Mouse (Mus musculus) yolk sac, embryonic 10.5 days (tissue): ENCODE results near the gene Fscn1.

Experiments used
- DNase-seq: peaks from one replicate; pipeline ENCODE4 v3.0.0-alpha.2; 2017; ENCODE audit warnings: low spot score

Fscn1 gene

GRCm38 (mm10) chr5:142935642-142936335 is 24.4 kb upstream of the Fscn1 start:
- peak; percentile 84 for DNase-seq

DNA sequence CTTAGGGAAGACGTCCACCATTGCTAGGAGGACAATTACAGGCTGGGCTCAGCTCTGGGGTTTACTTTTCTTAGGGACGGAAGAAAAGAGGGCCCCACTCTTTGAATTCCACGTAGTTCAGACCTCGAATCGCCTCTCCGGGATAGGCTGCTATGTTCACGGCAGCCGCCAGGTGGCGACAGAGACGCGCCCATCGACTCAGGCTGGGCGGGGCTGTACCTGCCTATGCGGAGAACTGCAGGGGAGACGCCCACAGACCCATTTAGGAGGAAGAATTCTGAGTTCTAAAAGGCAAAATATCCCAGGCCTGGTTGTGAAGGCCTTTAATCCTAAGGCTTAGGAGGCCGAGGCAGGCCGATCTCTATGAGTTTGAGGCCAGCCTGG is 23.8 kb upstream of the Fscn1 start:
- peak; percentile 82 for DNase-seq

DNA sequence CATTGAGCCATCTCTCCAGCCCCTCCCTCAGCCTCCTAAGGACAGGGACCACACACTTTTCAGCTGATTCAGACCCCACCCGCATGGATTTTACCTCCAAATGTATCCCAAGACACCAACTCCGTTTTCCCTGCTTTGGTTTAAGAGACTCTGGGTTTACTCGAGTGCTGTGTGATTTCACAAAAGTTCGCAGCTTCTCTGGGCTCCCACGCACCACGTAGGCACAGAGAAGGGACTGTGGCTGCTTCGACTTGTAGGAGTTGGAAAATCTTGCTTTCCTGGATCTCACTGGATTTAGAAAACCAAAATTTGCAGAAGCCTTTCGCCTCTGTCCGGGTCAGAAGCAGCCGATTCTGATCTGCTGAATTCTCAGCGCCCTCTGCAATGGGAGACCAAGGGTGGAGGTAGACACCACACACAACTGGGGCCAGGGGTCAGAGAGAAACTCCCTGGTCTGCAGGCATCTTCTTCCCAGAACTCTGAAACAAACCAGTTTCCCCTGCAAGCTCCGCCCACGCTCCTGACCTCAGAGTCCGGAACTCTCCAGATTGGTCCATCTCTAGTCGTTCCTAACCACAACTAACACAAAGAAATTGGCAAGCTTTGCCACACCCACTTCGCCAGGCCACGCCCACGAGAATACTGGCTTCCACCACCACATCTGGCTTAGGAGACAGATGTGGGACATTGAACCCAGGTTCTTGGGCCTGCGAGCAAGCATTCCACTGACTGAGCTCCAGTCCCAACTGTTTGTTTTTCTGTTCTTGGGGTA is 22.0 kb upstream of the Fscn1 start:
- DNase-seq: peak; percentile 64

- DNase-seq: no peak
Observed at GRCm38 (mm10) chr5:142940393-142940792, 19.8 kb upstream of the Fscn1 start.

- DNase-seq: no peak
Observed at GRCm38 (mm10) chr5:142944979-142945682, 15.0 kb upstream of the Fscn1 start.

- peak; percentile 69 for DNase-seq
Observed at GRCm38 (mm10) chr5:142947460-142947859, 12.7 kb upstream of the Fscn1 start.

DNA sequence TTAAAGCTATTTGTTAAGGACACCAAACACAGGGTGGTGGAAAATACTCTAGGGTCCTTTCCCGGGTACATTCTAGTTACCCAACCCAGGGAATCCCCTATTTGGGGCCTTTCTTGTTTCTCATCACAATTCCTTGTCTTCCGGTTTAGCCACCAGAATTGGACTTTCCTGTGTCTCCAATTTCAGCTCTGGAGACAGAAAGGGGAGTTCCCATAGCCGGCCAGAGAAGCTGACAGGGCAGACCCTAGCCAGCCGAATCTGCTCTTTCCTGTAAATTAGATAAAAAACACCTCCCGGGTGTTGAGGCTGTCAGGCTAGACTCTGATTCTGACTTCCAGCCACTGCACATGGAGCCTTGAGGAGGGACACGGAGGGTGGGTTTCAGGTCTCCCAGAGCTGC is 10.6 kb upstream of the Fscn1 start:
- no peak for DNase-seq

DNA sequence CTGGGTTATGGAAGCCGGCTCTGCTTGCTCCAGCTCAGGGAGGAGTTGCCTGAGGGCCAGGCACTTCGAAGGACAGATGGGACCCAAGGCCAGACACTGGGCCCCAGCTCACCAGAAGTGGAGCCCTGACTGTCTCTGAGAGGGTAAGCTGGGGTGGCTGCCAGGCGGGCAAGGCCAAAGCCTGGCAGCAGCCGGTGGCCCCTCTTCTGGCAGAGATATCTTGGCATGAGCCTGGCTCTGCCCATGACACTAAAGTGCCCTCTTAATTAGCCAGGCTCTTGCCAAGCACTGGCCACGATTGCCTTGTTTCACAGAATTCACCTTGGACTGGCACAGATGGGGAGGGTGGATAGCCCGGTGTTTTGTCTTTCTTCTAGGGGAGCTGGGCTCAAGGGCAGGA is 9.7 kb upstream of the Fscn1 start:
- no peak for DNase-seq

- DNase-seq: no peak
Observed at GRCm38 (mm10) chr5:142953641-142954040, 6.5 kb upstream of the Fscn1 start.

- no peak for DNase-seq
Observed at GRCm38 (mm10) chr5:142956956-142957703, 3.0 kb upstream of the Fscn1 start.

DNA sequence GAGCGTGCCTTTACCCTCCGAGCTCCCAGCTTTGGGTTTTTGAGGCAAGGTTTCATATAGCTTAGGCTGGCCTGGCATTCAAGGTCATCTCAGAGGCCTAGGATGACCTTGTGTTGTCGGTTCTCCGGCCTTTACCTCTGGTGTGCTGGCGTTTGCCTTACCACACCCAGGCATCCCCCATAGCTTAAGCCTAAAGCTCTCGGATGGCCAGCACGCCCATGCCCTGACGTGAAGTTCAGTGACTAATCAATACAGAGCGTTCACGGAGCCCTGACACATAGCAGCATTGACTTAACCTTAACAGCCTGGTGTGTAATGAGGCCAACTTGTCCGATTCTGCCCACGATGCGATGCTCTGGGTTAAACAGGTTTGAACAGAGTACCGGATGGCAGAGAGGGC is 1.7 kb upstream of the Fscn1 start:
- no peak for DNase-seq

GRCm38 (mm10) chr5:142959156-142959555 is 987 bp upstream of the Fscn1 start:
- no peak for DNase-seq

- DNase-seq: peak; percentile 37
Observed at GRCm38 (mm10) chr5:142960775-142961271, 680 bp downstream of the Fscn1 start.

DNA sequence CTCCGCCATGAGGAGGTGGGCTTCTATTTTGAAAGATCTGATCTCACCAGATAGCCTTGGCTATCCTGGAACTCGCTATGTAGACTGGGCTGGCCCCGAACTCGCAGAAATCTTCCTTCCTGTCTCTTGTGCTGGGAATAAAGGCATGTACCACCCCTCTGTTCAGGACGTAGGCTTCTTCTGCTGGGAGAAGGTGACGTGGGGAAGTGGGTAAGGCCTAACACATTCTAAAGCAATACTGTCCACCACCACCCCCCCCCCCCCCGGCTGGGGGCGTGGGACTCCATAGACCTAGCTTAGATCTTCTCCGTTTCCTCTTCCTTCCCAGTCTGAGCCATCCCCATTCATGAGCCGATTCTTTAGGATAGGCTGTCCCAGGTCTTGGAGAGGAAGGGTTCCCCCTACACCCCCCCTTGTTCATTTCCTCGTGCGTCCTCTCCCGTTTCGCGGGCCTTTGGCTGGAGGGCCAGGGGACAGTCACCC is 1.3 kb downstream of the Fscn1 start:
- no peak for DNase-seq

GRCm38 (mm10) chr5:142961881-142962443 is 1.8 kb downstream of the Fscn1 start:
- peak; percentile 88 for DNase-seq

- no peak for DNase-seq
Observed at GRCm38 (mm10) chr5:142962444-142962961, 2.4 kb downstream of the Fscn1 start.

DNA sequence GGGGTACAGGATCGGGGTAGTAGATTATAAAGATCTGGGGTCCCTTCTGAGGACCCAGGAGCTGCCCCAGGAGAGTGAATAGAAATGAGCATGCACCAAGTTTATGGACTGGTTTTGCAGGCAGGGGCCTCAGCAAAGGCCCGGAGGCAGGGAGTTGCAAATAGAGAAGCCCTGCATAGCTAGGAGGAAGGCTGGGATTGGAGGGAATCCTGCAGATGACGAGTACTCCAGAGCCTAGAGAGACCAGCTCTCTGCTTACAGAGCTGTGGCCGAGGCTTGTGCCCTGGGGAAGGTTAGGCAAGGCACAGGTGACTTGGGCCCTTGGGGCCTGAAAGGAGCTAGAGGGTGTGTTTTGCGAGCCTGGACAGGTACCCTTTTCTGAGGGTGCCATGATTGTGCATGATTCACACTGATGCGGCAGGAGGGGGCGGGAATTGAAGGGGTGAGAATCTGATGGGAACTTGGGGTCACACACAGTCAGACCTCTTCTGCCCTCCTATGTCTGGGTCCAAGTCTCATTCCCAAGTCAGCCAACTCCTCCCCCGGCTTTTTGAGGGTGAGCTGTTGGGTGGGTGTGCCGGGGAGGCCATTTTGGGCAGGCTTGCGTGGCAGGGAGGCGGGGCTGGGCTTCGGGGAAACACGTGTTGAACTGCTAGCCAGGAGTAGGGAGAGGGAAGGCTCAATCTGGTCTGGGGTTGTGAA is 3.0 kb downstream of the Fscn1 start:
- DNase-seq: peak; percentile 55

DNA sequence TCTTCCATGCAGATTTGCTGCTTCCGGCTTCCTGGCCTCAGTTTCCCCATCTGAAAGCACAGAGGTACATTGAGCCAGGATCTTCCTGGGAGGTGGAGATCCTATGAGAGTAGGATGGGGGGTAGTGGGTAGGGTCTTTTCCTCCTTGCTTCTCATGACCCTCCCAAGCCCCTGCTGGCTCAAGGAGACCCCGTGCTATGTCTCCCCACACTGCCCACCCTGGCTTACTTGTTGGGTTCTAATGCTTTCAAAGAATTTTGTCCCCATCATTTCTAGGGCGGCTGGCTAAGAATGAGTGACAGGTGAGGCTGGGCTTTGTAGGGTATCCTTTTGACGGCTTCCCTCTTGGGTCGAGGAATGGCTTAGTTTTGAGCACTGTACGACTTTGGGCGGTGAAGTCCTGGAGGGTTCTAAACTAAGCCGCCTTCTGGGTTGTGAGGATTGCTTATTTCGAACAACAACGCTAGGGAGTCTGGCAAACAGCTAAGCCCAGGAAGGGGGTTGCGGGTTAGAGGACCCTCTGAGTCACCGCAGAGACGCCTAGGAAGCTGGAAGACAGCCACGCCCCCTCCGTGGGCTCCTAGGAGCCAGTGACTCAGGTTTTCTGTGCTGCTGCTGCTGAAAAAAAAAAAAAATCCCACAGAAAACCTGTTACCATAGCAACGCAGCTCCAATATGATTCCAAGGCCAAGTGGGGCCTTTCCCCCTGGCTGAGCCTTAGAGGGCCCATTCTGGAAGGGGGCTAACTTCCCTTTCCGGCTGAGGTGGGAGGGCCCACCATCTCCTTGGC is 3.8 kb downstream of the Fscn1 start:
- DNase-seq: no peak

DNA sequence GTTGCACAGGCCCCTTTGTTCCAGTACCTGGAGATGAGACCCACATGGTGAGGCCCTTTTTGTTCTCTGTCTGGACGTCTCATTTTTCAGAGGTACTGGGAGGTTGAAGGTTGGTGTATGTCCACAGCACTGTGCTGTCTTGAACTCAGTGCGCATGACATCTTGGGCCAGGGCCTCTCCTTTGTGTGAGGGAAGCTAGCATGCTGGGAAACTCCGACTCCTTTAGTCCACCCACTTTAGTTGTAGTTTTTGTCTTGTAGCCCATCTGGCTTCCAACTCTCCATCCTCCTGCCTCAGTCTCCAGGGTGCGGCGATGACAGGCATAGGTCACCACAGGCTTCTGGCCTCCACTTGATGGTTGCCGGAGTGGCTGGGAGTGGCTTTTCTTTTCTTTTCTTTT is 4.5 kb downstream of the Fscn1 start:
- no peak for DNase-seq

GRCm38 (mm10) chr5:142968411-142968810 is 8.3 kb downstream of the Fscn1 start:
- DNase-seq: no peak
